Mouse (Mus musculus) MEL (cell line): ENCODE measurements at regions not wholly inside any gene's neighbourhood (a gene's known extent, or its start where the extent isn't known, plus 50 kb on each side); places are given as distances from the start of the nearest gene placed in this dataset.

Experiments
- DNase-seq: peaks from one replicate; pipeline ENCODE4 v3.0.0; 2011; ENCODE audit warnings: low read depth, low spot score
- H3K27ac ChIP-seq: 2 replicates; pipeline ENCODE4 v1.5.1; 2012; ENCODE audit warnings: low read depth, mild to moderate bottlenecking, control low read depth, low read length, moderate library complexity; ENCODE audit not compliant: control insufficient read depth
- H3K27me3 ChIP-seq, 2 experiments: fragments of 150-350 bp in 1 of 2; sonication (generic) in 1 of 2; 2 replicates each; pipeline ENCODE4 v1.6.1; 2012; ENCODE audit warnings: low read length in 2 of 2, mild to moderate bottlenecking in 2 of 2, improper control_type of control experiment in 1 of 2, moderate library complexity in 1 of 2; ENCODE audit not compliant: insufficient read depth in 2 of 2, control insufficient read depth in 1 of 2
- H3K36me3 ChIP-seq, 2 experiments: 2 replicates each; pipeline ENCODE4 v1.6.1; 2012 to 2014; ENCODE audit warnings: low read length in 2 of 2, improper control_type of control experiment in 1 of 2, inconsistent platforms in 1 of 2, mild to moderate bottlenecking in 1 of 2; ENCODE audit not compliant: insufficient read depth in 2 of 2, control insufficient read depth in 1 of 2
- H3K4me1 ChIP-seq, 2 experiments: fragments of 150-350 bp in 1 of 2; sonication (generic) in 1 of 2; 2 replicates each; pipeline ENCODE4 v1.6.1; 2012; ENCODE audit warnings: low read length in 2 of 2, improper control_type of control experiment in 1 of 2, mild to moderate bottlenecking in 1 of 2; ENCODE audit not compliant: insufficient read depth in 2 of 2, control insufficient read depth in 1 of 2
- H3K4me3 ChIP-seq, 2 experiments: fragments of 150-350 bp in 1 of 2; sonication (generic) in 1 of 2; 2 replicates each; pipeline ENCODE4 v1.5.1; 2012; ENCODE audit warnings: low read depth in 2 of 2, low read length in 2 of 2, mild to moderate bottlenecking in 2 of 2, moderate library complexity in 2 of 2, control low read depth in 1 of 2, improper control_type of control experiment in 1 of 2; ENCODE audit not compliant: control insufficient read depth in 1 of 2, insufficient read depth in 1 of 2
- H3K79me2 ChIP-seq: 2 replicates; pipeline ENCODE4 v1.6.1; 2012; ENCODE audit warnings: mild to moderate bottlenecking, low read length, moderate library complexity; ENCODE audit not compliant: control insufficient read depth, poor library complexity, insufficient read depth
- H3K9ac ChIP-seq: 2 replicates; pipeline ENCODE4 v1.6.1; 2012; ENCODE audit warnings: low read depth, mild to moderate bottlenecking, control low read depth, low read length, moderate library complexity; ENCODE audit not compliant: control insufficient read depth, poor library complexity, severe bottlenecking
- H3K9me3 ChIP-seq: fragments of 150-350 bp; sonication (generic); replicated peaks from 2 replicates; pipeline ENCODE4 v1.6.1; 2012; ENCODE audit warnings: mild to moderate bottlenecking, low read length, improper control_type of control experiment, moderate library complexity; ENCODE audit not compliant: insufficient read depth
- BHLHE40 ChIP-seq: IDR thresholded peaks from 2 replicates; pipeline ENCODE4 v1.6.1; 2012; ENCODE audit warnings: low read depth, mild to moderate bottlenecking, inconsistent platforms, low read length, improper control_type of control experiment, borderline replicate concordance
- CHD1 ChIP-seq: IDR thresholded peaks from 2 replicates; pipeline ENCODE4 v1.6.1; 2012; ENCODE audit warnings: low read depth, mild to moderate bottlenecking, inconsistent platforms, low read length, improper control_type of control experiment
- CHD2 ChIP-seq: IDR thresholded peaks from 2 replicates; pipeline ENCODE4 v1.6.1; 2011; ENCODE audit warnings: low read length, improper control_type of control experiment
- CTCF ChIP-seq, 3 experiments: IDR thresholded peaks in 2 of 3; conservative IDR thresholded peaks in 1 of 3; 2 replicates each; pipeline ENCODE4 v1.5.1; 2011 to 2012; ENCODE audit warnings: low read length in 3 of 3, low read depth in 2 of 3, mild to moderate bottlenecking in 2 of 3, improper control_type of control experiment in 1 of 3, inconsistent platforms in 1 of 3, mixed read lengths in 1 of 3, moderate library complexity in 1 of 3; ENCODE audit not compliant: control insufficient read depth in 1 of 3, insufficient read depth in 1 of 3, poor library complexity in 1 of 3, severe bottlenecking in 1 of 3
- E2F4 ChIP-seq: IDR thresholded peaks from 2 replicates; pipeline ENCODE4 v1.6.1; 2011; ENCODE audit warnings: low read depth, low read length, improper control_type of control experiment, borderline replicate concordance
- ELF1 ChIP-seq: IDR thresholded peaks from 2 replicates; pipeline ENCODE4 v1.6.1; 2014; ENCODE audit warnings: low read depth, mild to moderate bottlenecking, inconsistent platforms, low read length, improper control_type of control experiment, moderate library complexity
- EP300 ChIP-seq, 2 experiments: IDR thresholded peaks; 2 replicates each; pipeline ENCODE4 v1.6.1; 2011; ENCODE audit warnings: improper control_type of control experiment in 2 of 2, low read length in 2 of 2, low read depth in 1 of 2, mild to moderate bottlenecking in 1 of 2
- ETS1 ChIP-seq: IDR thresholded peaks from 2 replicates; pipeline ENCODE4 v1.6.1; 2012; ENCODE audit warnings: low read depth, mild to moderate bottlenecking, inconsistent platforms, low read length, improper control_type of control experiment, moderate library complexity
- GABPA ChIP-seq: IDR thresholded peaks from 2 replicates; pipeline ENCODE4 v1.6.1; 2012; ENCODE audit warnings: low read depth, mild to moderate bottlenecking, inconsistent platforms, low read length, improper control_type of control experiment, moderate library complexity
- HCFC1 ChIP-seq: IDR thresholded peaks from 2 replicates; pipeline ENCODE4 v1.6.1; 2012; ENCODE audit warnings: low read depth, mild to moderate bottlenecking, inconsistent platforms, low read length, improper control_type of control experiment, moderate library complexity
- JUND ChIP-seq: IDR thresholded peaks from 2 replicates; pipeline ENCODE4 v1.6.1; 2011; ENCODE audit warnings: low read depth, mild to moderate bottlenecking, improper control_type of control experiment, low read length
- MAFK ChIP-seq: IDR thresholded peaks from 2 replicates; pipeline ENCODE4 v1.6.1; 2011; ENCODE audit warnings: low read depth, mild to moderate bottlenecking, low read length, improper control_type of control experiment, borderline replicate concordance
- MAX ChIP-seq: IDR thresholded peaks from 2 replicates; pipeline ENCODE4 v1.6.1; 2011; ENCODE audit warnings: low read length, improper control_type of control experiment
- MYB ChIP-seq: IDR thresholded peaks from 2 replicates; pipeline ENCODE4 v1.6.1; 2011; ENCODE audit warnings: mild to moderate bottlenecking, low read depth, low read length, improper control_type of control experiment
- NELFE ChIP-seq: IDR thresholded peaks from 2 replicates; pipeline ENCODE4 v1.6.1; 2011; ENCODE audit warnings: low read depth, low read length, improper control_type of control experiment
- NRF1 ChIP-seq: IDR thresholded peaks from 2 replicates; pipeline ENCODE4 v1.6.1; 2014; ENCODE audit warnings: low read depth, mild to moderate bottlenecking, inconsistent platforms, low read length, improper control_type of control experiment, moderate library complexity; ENCODE audit not compliant: poor library complexity, insufficient read depth, severe bottlenecking
- POLR2AphosphoS2 ChIP-seq: IDR thresholded peaks from 2 replicates; pipeline ENCODE4 v1.6.1; 2011; ENCODE audit warnings: low read length, improper control_type of control experiment
- RAD21 ChIP-seq: IDR thresholded peaks from 2 replicates; pipeline ENCODE4 v1.6.1; 2011; ENCODE audit warnings: mild to moderate bottlenecking, low read depth, low read length, improper control_type of control experiment
- SIN3A ChIP-seq: IDR thresholded peaks from 2 replicates; pipeline ENCODE4 v1.6.1; 2012; ENCODE audit warnings: low read length, improper control_type of control experiment, inconsistent platforms
- SMC3 ChIP-seq: IDR thresholded peaks from 2 replicates; pipeline ENCODE4 v1.6.1; 2011; ENCODE audit warnings: low read depth, low read length, improper control_type of control experiment
- TAL1 ChIP-seq: IDR thresholded peaks from 2 replicates; pipeline ENCODE4 v1.6.1; 2012; ENCODE audit warnings: mild to moderate bottlenecking, inconsistent platforms, low read length, moderate library complexity, mixed read lengths
- TBP ChIP-seq: IDR thresholded peaks from 2 replicates; pipeline ENCODE4 v1.8.0; 2011; ENCODE audit warnings: low read depth, low read length, improper control_type of control experiment
- TCF12 ChIP-seq: IDR thresholded peaks from 2 replicates; pipeline ENCODE4 v1.6.1; 2014; ENCODE audit warnings: low read depth, mild to moderate bottlenecking, inconsistent platforms, low read length, improper control_type of control experiment, moderate library complexity
- UBTF ChIP-seq: IDR thresholded peaks from 2 replicates; pipeline ENCODE4 v1.6.1; 2012; ENCODE audit warnings: low read depth, mild to moderate bottlenecking, inconsistent platforms, low read length, improper control_type of control experiment, moderate library complexity, borderline replicate concordance; ENCODE audit not compliant: insufficient read depth
- USF2 ChIP-seq, 2 experiments: IDR thresholded peaks; 2 replicates each; pipeline ENCODE4 v1.6.1; 2011 to 2012; ENCODE audit warnings: improper control_type of control experiment in 2 of 2, low read length in 2 of 2, borderline replicate concordance in 1 of 2, inconsistent platforms in 1 of 2, low read depth in 1 of 2, mild to moderate bottlenecking in 1 of 2; ENCODE audit not compliant: insufficient read depth in 1 of 2
- ZC3H11A ChIP-seq: IDR thresholded peaks from 2 replicates; pipeline ENCODE4 v1.6.1; 2012; ENCODE audit warnings: low read depth, mild to moderate bottlenecking, inconsistent platforms, low read length, improper control_type of control experiment
- ZKSCAN1 ChIP-seq: IDR thresholded peaks from 2 replicates; pipeline ENCODE4 v1.6.1; 2012; ENCODE audit warnings: low read depth, mild to moderate bottlenecking, inconsistent platforms, low read length, improper control_type of control experiment, moderate library complexity
- ZMIZ1 ChIP-seq: IDR thresholded peaks from 2 replicates; pipeline ENCODE4 v1.6.1; 2012; ENCODE audit warnings: low read depth, mild to moderate bottlenecking, inconsistent platforms, low read length, improper control_type of control experiment, moderate library complexity
- ZNF384 ChIP-seq: IDR thresholded peaks from 2 replicates; pipeline ENCODE4 v1.6.1; 2012; ENCODE audit warnings: low read depth, mild to moderate bottlenecking, inconsistent platforms, low read length, improper control_type of control experiment

- H3K36me3 ChIP-seq, result no peaks in the 10 kb centered on the region
- no peaks in the 10 kb centered on the region for H3K27me3 ChIP-seq
- no peak overlapping the region for H3K9ac ChIP-seq
- no peak overlapping the region for H3K27ac ChIP-seq
- no peaks in the 10 kb centered on the region for H3K9me3 ChIP-seq
- no peaks in the 10 kb centered on the region for H3K79me2 ChIP-seq
- no peak for DNase-seq
- no peak overlapping the region for H3K4me3 ChIP-seq
- TF ChIP-seq POLR2AphosphoS2, result no peak
- no peak for TF ChIP-seq TCF12
- no peak for TF ChIP-seq CTCF (IDR thresholded peaks at IDR 0.05 in 2 of 3, conservative IDR thresholded peaks at IDR 0.05 in 1 of 3; ENCODE audit: control insufficient read depth in 1 of 3, insufficient read depth in 1 of 3, low read depth in 2 of 3, low read length in 3 of 3, poor library complexity in 1 of 3, severe bottlenecking in 1 of 3)
- H3K4me1 ChIP-seq, result no peaks in the 10 kb centered on the region
These were observed 130.7 kb upstream of the Cxxc4 start for GRCm38 (mm10) chr3:134105567-134105966.

DNA sequence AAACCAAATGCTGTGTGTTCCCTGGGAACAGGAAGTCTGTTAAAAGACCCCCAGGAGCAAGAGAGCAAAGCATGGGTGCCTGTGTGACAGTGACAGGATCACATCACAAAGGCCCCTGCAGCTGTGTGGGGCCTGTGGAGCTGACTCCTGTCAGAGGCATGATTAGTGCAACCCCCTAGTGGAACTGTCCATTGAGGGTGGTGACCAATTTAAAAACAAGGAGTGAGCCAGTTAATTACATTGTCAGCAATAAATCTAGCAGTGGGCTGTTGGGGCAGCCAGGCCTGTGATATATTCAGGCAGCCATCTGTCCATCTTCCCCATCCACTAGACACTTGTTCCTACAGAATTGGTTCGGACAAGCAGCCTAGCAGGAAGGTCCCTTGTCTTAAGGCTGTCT lies 121.8 kb upstream of the Cxxc4 start:
- no peaks in the 10 kb centered on the region for H3K27me3 ChIP-seq

DNA sequence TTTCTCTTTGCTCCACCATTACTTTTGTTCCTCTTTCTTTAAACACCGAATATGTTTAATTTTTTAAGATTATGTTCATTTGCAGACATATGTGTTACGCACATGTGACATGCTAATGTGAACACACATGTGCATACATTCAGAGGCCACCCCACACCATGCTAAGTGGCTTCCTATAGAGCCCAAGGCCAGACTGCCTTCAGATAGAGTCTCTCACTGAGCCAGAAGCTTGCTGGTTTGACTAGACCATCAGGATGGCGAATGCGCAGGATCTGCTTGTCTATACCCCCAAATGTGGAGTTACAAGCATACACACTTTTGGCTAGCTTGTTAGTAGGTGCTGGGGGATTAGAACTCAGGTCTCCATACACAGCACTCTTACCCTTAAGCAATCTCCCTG lies 121.3 kb upstream of the Cxxc4 start:
- H3K79me2 ChIP-seq, result no peaks in the 10 kb centered on the region
- TF ChIP-seq GABPA, result no peak
- no peak for TF ChIP-seq CHD2
- TF ChIP-seq RAD21, result no peak
- no peak for TF ChIP-seq ZNF384
- no peak for TF ChIP-seq MAFK
- no peak for TF ChIP-seq MAX
- TF ChIP-seq SIN3A, result no peak
- TF ChIP-seq BHLHE40, result no peak
- TF ChIP-seq CHD1, result no peak
- no peak for TF ChIP-seq ZKSCAN1
- no peak for TF ChIP-seq USF2 (IDR thresholded peaks at IDR 0.05; ENCODE audit: borderline replicate concordance in 1 of 2, insufficient read depth in 1 of 2, low read depth in 1 of 2, low read length in 2 of 2)
- TF ChIP-seq MYB, result no peak
- no peak for TF ChIP-seq UBTF
- TF ChIP-seq ZMIZ1, result no peak
- no peak for TF ChIP-seq TBP
- TF ChIP-seq HCFC1, result no peak
- no peak for TF ChIP-seq EP300 (IDR thresholded peaks at IDR 0.05; ENCODE audit: low read depth in 1 of 2, low read length in 2 of 2)
- no peak for TF ChIP-seq NELFE

More for the DNA sequence above, 121.8 kb upstream of the Cxxc4 start:
- H3K36me3 ChIP-seq, result no peaks in the 10 kb centered on the region
- TF ChIP-seq ZMIZ1 (no peak), ZKSCAN1 (no peak), ELF1 (no peak), RAD21 (no peak), E2F4 (no peak), SMC3 (no peak), ZC3H11A (no peak), UBTF (no peak), CHD1 (no peak), JUND (no peak), ETS1 (no peak), MYB (no peak), SIN3A (no peak), ZNF384 (no peak), NRF1 (no peak), CHD2 (no peak), TBP (no peak), BHLHE40 (no peak), TAL1 (no peak)
- TF ChIP-seq, all 39 proteins: peak for 0
- Histone ChIP-seq H3K4me3 (no peak overlapping the region), H3K9me3 (no peaks in the 10 kb centered on the region), H3K9ac (no peak overlapping the region), H3K4me1 (no peaks in the 10 kb centered on the region), H3K27ac (no peak overlapping the region), H3K79me2 (no peaks in the 10 kb centered on the region)
- DNase-seq, result no peak

More for the DNA sequence above, 121.3 kb upstream of the Cxxc4 start:
- H3K9ac ChIP-seq, result no peak overlapping the region
- H3K27me3 ChIP-seq, result no peaks in the 10 kb centered on the region
- no peaks in the 10 kb centered on the region for H3K9me3 ChIP-seq
- H3K4me3 ChIP-seq, result no peak overlapping the region
- no peaks in the 10 kb centered on the region for H3K4me1 ChIP-seq
- no peak for DNase-seq
- no peak overlapping the region for H3K27ac ChIP-seq
- H3K36me3 ChIP-seq, result no peaks in the 10 kb centered on the region
